Mouse (Mus musculus): ENCODE results near the gene Nme2. TPM values are rescaled to one million over a fixed set of nuclear protein-coding genes. Genes with fewer than 3 reads are reported as not detected.
A peak's percentile ranks its signal among the peaks of the same experiment; 100 is the strongest.

Gene Nme2
- polyA plus RNA-seq, 1 experiment from 2014 or later: 76.8 TPM

DNA sequence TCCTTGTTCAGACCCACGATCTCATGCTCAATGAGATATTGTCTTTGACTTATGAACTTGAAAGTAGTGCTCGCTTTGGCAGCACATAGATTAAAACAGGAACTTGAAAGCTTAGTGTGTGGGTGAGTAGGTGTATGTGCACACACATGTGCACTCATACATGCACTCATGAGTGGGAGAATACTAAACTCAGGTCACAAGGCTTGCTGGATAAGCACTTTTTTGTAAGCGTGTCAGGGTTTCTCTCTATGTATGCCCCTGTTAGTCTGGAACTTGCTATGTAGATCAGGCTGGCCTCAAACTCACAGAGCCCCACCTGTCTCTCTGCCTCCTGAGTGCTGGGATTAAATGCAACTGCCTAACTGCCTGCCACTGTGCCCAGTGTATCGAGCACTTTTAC, 31.0 kb upstream of the Nme2 start:
- Histone ChIP-seq H3K27ac (peak overlapping the region; percentile 23), H3K27me3 (replicated peaks) (no peaks in the 10 kb centered on the region), H3K9ac (no peak overlapping the region), H3K9me3 (replicated peaks) (no peaks in the 10 kb centered on the region), H3K4me2 (no peak overlapping the region), H3K4me1 (peaks cover 16% of the 10 kb centered on the region), H3K4me3 (no peak overlapping the region), H3K36me3 (no peaks in the 10 kb centered on the region)
- 63% methylated on average over 4 of the region's 4 CpGs for WGBS (ENCODE audit: insufficient replicate concordance)
- ATAC-seq: no peak

DNA sequence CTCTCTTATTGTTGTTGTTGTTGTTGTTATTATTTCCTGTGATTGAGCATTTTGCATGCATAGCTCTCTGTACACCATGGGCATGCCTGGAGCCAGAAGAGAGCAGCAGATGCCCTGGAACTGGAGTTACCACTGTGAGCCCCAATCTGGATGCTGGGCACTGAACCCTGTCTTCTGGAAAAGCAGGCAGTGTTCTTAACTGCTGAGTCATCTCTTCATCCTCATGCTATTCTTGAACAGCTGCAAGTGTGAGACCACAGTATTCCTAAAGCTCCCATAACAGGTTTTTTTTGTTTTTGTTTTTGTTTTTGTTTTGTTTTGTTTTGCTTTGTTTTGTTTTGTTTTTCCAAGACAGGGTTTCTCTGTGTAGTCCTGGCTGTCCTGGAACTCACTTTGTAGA, 30.2 kb upstream of the Nme2 start:
- H3K9me3 ChIP-seq (replicated peaks): no peaks in the 10 kb centered on the region
- H3K27ac ChIP-seq: no peak overlapping the region
- H3K4me2 ChIP-seq: no peak overlapping the region
- H3K4me1 ChIP-seq: peaks cover 16% of the 10 kb centered on the region
- H3K27me3 ChIP-seq (replicated peaks): no peaks in the 10 kb centered on the region
- ATAC-seq: no peak
- H3K4me3 ChIP-seq: no peak overlapping the region
- no peak overlapping the region for H3K9ac ChIP-seq
- H3K36me3 ChIP-seq: no peaks in the 10 kb centered on the region

- no peak for ATAC-seq
- H3K27me3 ChIP-seq (replicated peaks): no peaks in the 10 kb centered on the region
- H3K4me1 ChIP-seq: peaks cover 16% of the 10 kb centered on the region
- H3K36me3 ChIP-seq: no peaks in the 10 kb centered on the region
- H3K27ac ChIP-seq: no peak overlapping the region
- no peaks in the 10 kb centered on the region for H3K9me3 ChIP-seq (replicated peaks)
- H3K4me3 ChIP-seq: no peak overlapping the region
- H3K4me2 ChIP-seq: no peak overlapping the region
- no peak overlapping the region for H3K9ac ChIP-seq
- 66% methylated on average over 5 of the region's 5 CpGs for WGBS (ENCODE audit: insufficient replicate concordance)
Observed at GRCm38 (mm10) chr11:93985265-93985664, 29.2 kb upstream of the Nme2 start.

DNA sequence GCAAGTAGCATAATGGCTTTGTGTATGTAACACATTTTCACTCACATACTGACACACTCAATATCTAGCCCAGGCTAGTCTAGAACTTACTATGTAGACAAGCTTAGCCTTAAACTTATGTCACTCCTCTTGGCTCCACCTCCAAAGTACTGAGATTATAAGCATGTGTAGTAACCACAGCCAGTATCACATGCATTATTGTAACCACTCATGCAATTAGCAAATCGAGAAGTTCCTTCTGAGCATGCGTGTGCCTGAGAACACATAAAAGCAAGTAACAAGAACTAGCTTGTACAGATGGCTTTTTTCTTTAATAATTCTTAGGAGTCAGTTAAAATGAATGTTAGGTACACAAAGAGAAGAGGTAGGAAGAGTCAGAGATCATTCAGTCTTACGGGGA, 28.6 kb upstream of the Nme2 start:
- H3K9ac ChIP-seq: no peak overlapping the region
- no peak overlapping the region for H3K4me3 ChIP-seq
- no peak overlapping the region for H3K27ac ChIP-seq
- ATAC-seq: no peak
- H3K27me3 ChIP-seq (replicated peaks): no peaks in the 10 kb centered on the region
- peaks cover 16% of the 10 kb centered on the region for H3K4me1 ChIP-seq
- WGBS (ENCODE audit: insufficient replicate concordance): 82% methylated on average over 3 of the region's 3 CpGs
- no peaks in the 10 kb centered on the region for H3K9me3 ChIP-seq (replicated peaks)
- H3K4me2 ChIP-seq: no peak overlapping the region
- no peaks in the 10 kb centered on the region for H3K36me3 ChIP-seq

GRCm38 (mm10) chr11:93979502-93980049, 23.5 kb upstream of the Nme2 start:
- no peaks in the 10 kb centered on the region for H3K9me3 ChIP-seq (replicated peaks)
- no peaks in the 10 kb centered on the region for H3K4me1 ChIP-seq
- no peaks in the 10 kb centered on the region for H3K36me3 ChIP-seq
- H3K4me3 ChIP-seq: no peak overlapping the region
- no peak overlapping the region for H3K27ac ChIP-seq
- WGBS (ENCODE audit: insufficient replicate concordance): 49% methylated on average over 6 of the region's 6 CpGs
- H3K27me3 ChIP-seq (replicated peaks): no peaks in the 10 kb centered on the region
- no peak for ATAC-seq
- H3K4me2 ChIP-seq: no peak overlapping the region
- no peak overlapping the region for H3K9ac ChIP-seq

GRCm38 (mm10) chr11:93972951-93973350, 16.9 kb upstream of the Nme2 start:
- Histone ChIP-seq H3K9ac (no peak overlapping the region), H3K4me3 (no peak overlapping the region), H3K4me2 (no peak overlapping the region), H3K27me3 (replicated peaks) (no peaks in the 10 kb centered on the region), H3K36me3 (no peaks in the 10 kb centered on the region), H3K4me1 (peaks cover 10% of the 10 kb centered on the region), H3K9me3 (replicated peaks) (no peaks in the 10 kb centered on the region), H3K27ac (no peak overlapping the region)
- 80% methylated on average over 5 of the region's 5 CpGs for WGBS (ENCODE audit: insufficient replicate concordance)
- ATAC-seq: no peak

DNA sequence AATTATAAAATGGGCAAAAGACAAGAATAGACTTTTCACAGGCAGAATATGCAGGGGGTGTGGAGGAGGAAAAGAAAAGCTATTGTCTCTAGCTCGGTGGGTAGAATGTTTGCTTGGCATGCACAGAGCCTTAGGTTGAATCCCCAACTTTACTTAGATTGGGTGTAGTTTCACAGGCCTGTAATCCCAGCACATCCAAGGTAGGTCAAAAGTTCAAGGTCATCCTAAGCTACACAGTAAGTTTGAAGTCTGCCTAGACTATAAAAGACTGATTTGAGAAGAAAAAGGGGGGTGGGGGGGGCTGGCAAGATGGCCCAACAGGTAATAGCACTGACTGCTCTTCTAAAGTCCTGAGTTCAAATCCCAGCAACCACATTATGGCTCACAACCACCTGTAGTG, 13.7 kb upstream of the Nme2 start:
- Histone ChIP-seq H3K4me1 (peaks cover 31% of the 10 kb centered on the region), H3K4me3 (no peak overlapping the region), H3K9ac (no peak overlapping the region), H3K27me3 (replicated peaks) (no peaks in the 10 kb centered on the region), H3K27ac (no peak overlapping the region), H3K9me3 (replicated peaks) (no peaks in the 10 kb centered on the region), H3K36me3 (peaks cover 14% of the 10 kb centered on the region), H3K4me2 (no peak overlapping the region)
- ATAC-seq: no peak
- 79% methylated on average over 1 of the region's 1 CpGs for WGBS (ENCODE audit: insufficient replicate concordance)

DNA sequence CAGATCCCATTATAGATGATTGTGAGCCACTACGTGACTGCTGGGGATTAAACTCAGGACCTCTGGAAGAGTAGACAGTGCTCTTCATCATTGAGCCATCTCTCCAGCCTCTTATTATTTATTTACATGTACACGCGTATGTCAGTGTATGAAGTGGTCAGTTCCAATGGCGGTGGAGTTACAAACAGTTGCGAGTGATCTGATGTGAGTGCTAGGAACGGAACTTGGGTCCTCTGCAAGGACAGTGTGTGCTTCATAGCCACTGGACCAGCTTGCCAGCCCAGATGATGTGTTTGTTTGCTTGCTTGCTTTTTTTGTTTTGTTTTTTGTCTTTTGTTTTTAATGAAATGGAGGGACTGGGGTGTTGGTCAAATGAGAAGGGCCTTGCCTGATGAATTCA, 13.1 kb upstream of the Nme2 start:
- peak overlapping the region; percentile 75 for H3K4me3 ChIP-seq
- H3K9ac ChIP-seq: no peak overlapping the region
- peaks cover 20% of the 10 kb centered on the region for H3K36me3 ChIP-seq
- no peak for ATAC-seq
- H3K9me3 ChIP-seq (replicated peaks): no peaks in the 10 kb centered on the region
- peak overlapping the region; percentile 75 for H3K4me2 ChIP-seq
- no peaks in the 10 kb centered on the region for H3K27me3 ChIP-seq (replicated peaks)
- peaks cover 31% of the 10 kb centered on the region for H3K4me1 ChIP-seq
- no peak overlapping the region for H3K27ac ChIP-seq
- WGBS (ENCODE audit: insufficient replicate concordance): 93% methylated on average over 6 of the region's 6 CpGs

GRCm38 (mm10) chr11:93968848-93969128, 12.7 kb upstream of the Nme2 start:
- Histone ChIP-seq H3K4me2 (peak overlapping the region; percentile 75), H3K36me3 (peaks cover 24% of the 10 kb centered on the region), H3K27ac (peak overlapping the region; percentile 80; the same call in 1 of the 2 replicates), H3K4me1 (peaks cover 31% of the 10 kb centered on the region), H3K27me3 (replicated peaks) (no peaks in the 10 kb centered on the region), H3K9ac (peak overlapping the region; percentile 77), H3K9me3 (replicated peaks) (no peaks in the 10 kb centered on the region), H3K4me3 (peak overlapping the region; percentile 75)
- WGBS (ENCODE audit: insufficient replicate concordance): 36% methylated on average over 6 of the region's 6 CpGs
- no peak for ATAC-seq

GRCm38 (mm10) chr11:93968005-93968847, 12.2 kb upstream of the Nme2 start, which contains the start of the genes Gm20390 and Nme1:
Gene Gm20390, minus strand, starts transcription at chr11:93968293.
Gene Nme1, minus strand, starts transcription at chr11:93968521.
- peak within 1 kb of the TSS; percentile 75 for H3K4me2 ChIP-seq
- H3K4me1 ChIP-seq: peaks cover 31% of the 10 kb centered on the region
- H3K27ac ChIP-seq: peak within 1 kb of the TSS; percentile 80
- H3K27me3 ChIP-seq (replicated peaks): no peaks in the 10 kb centered on the region
- peak within 1 kb of the TSS; percentile 77 for H3K9ac ChIP-seq
- under 1% methylated on average over 40 of the region's 40 CpGs for WGBS (ENCODE audit: insufficient replicate concordance)
- H3K4me3 ChIP-seq: peak within 1 kb of the TSS; percentile 75
- H3K36me3 ChIP-seq: peaks cover 29% of the 10 kb centered on the region
- H3K9me3 ChIP-seq (replicated peaks): no peaks in the 10 kb centered on the region
- peak; percentile 95 for ATAC-seq

GRCm38 (mm10) chr11:93967381-93967780, 11.3 kb upstream of the Nme2 start:
- H3K4me1 ChIP-seq: peaks cover 31% of the 10 kb centered on the region
- peak overlapping the region; percentile 77 for H3K9ac ChIP-seq
- peak overlapping the region; percentile 75 for H3K4me2 ChIP-seq
- peak overlapping the region; percentile 75 for H3K4me3 ChIP-seq
- peak overlapping the region; percentile 80 for H3K27ac ChIP-seq
- peaks cover 37% of the 10 kb centered on the region for H3K36me3 ChIP-seq
- no peaks in the 10 kb centered on the region for H3K27me3 ChIP-seq (replicated peaks)
- WGBS (ENCODE audit: insufficient replicate concordance): 2% methylated on average over 11 of the region's 11 CpGs
- H3K9me3 ChIP-seq (replicated peaks): no peaks in the 10 kb centered on the region
- ATAC-seq: 0 out of 2 replicates have a peak, but pooled peaks have one; percentile 5

DNA sequence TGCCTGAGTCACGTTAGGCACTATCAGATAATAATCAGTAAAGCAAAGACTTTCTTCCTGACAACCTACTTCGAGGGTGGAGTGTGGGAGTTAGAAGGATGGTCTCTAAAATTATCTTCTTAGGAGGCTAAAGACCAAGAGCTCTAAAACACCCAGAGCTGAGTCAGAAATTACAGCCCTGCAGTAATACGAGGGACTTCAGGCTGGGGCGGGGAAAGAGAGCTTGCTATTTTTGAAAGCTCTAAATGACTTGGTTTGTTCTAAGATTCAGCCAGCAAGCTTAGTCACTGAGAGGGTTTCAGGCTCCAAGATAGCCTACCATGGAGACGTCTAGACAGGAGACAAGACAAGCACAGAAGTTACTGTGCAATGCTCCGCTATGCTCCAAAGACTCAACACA, 9.3 kb upstream of the Nme2 start:
- Histone ChIP-seq H3K27me3 (replicated peaks) (no peaks in the 10 kb centered on the region), H3K27ac (no peak overlapping the region), H3K36me3 (peaks cover 57% of the 10 kb centered on the region), H3K4me3 (no peak overlapping the region), H3K9me3 (replicated peaks) (no peaks in the 10 kb centered on the region), H3K9ac (no peak overlapping the region), H3K4me1 (peaks cover 31% of the 10 kb centered on the region), H3K4me2 (no peak overlapping the region)
- WGBS (ENCODE audit: insufficient replicate concordance): 66% methylated on average over 6 of the region's 6 CpGs
- no peak for ATAC-seq

All from liver, embryonic 12.5 days (tissue).